Mouse (Mus musculus): ENCODE measurements around the gene Ttc1. TPM values are rescaled to one million over a fixed set of nuclear protein-coding genes. Genes with fewer than 3 reads are reported as not detected.

The Ttc1 gene
- polyA plus RNA-seq, 1 experiment = not detected

- 0 out of 2 replicates have a peak, but pooled peaks have one; percentile 39 for TF ChIP-seq POLR2A (IDR thresholded peaks at IDR 0.05; ENCODE audit: insufficient read depth, low read depth, low read length)
- TF ChIP-seq CTCF (IDR thresholded peaks at IDR 0.05; ENCODE audit: insufficient read depth, low read depth, low read length) = no peak
- WGBS = under 1% methylated on average over 67 of the region's 72 CpGs
- H3K27ac ChIP-seq (ENCODE audit: insufficient read depth, low read depth, low read length) = peak overlapping the region; percentile 86
- peak overlapping the region; percentile 96 for H3K4me3 ChIP-seq (ENCODE audit: insufficient read depth, low read depth, low read length)
- 0 out of 2 replicates have a peak, but pooled peaks cover 3% of the 10 kb centered on the region for H3K4me1 ChIP-seq (ENCODE audit: control insufficient read depth, insufficient read depth, low read length)
Measured at GRCm38 (mm10) chr11:43682415-43683217, 65.2 kb downstream of the Ttc1 start.

GRCm38 (mm10) chr11:43681472-43682414 is 66.1 kb downstream of the Ttc1 start, which contains the start of gene Pwwp2a:
Gene Pwwp2a (plus strand): TSS chr11:43681998.
- H3K4me1 ChIP-seq (ENCODE audit: control insufficient read depth, insufficient read depth, low read length) = 0 out of 2 replicates have a peak, but pooled peaks cover 3% of the 10 kb centered on the region
- peak within 1 kb of the TSS; percentile 96 for H3K4me3 ChIP-seq (ENCODE audit: insufficient read depth, low read depth, low read length)
- H3K27ac ChIP-seq (ENCODE audit: insufficient read depth, low read depth, low read length) = peak within 1 kb of the TSS; percentile 86
- WGBS = 1% methylated on average over 86 of the region's 87 CpGs
- TF ChIP-seq POLR2A (IDR thresholded peaks at IDR 0.05; ENCODE audit: insufficient read depth, low read depth, low read length) (peak; percentile 72; the same call in 1 of the 2 replicates), CTCF (IDR thresholded peaks at IDR 0.05; ENCODE audit: insufficient read depth, low read depth, low read length) (no peak)

Other genes starting within 250 kb of the Ttc1 start
- not detected in 2 replicates for gene Ccnjl, start 219.2 kb downstream of the Ttc1 start, polyA plus RNA-seq (2012; ENCODE audit: insufficient read depth, insufficient read length, low replicate concordance, missing spikeins)
- not detected in 2 replicates for gene 4933415A04Rik, start 161.0 kb downstream of the Ttc1 start, polyA plus RNA-seq (2012; ENCODE audit: insufficient read depth, insufficient read length, low replicate concordance, missing spikeins)
- gene Fabp6, start 146.5 kb downstream of the Ttc1 start, polyA plus RNA-seq (2012; ENCODE audit: insufficient read depth, insufficient read length, low replicate concordance, missing spikeins) = not detected in 2 replicates
- not detected in 2 replicates for gene Pwwp2a, start 66.0 kb downstream of the Ttc1 start, polyA plus RNA-seq (2012; ENCODE audit: insufficient read depth, insufficient read length, low replicate concordance, missing spikeins)
- gene Adra1b, start 153.2 kb upstream of the Ttc1 start, polyA plus RNA-seq (2012; ENCODE audit: insufficient read depth, insufficient read length, low replicate concordance, missing spikeins) = not detected in 2 replicates